Mouse (Mus musculus) CH12.LX (cell line): ENCODE results near the gene Pde8b. TPM values are rescaled to one million over a fixed set of nuclear protein-coding genes. Genes with fewer than 3 reads are reported as not detected.

Source experiments
- DNase-seq: peaks from one replicate; pipeline ENCODE4 v3.0.0-alpha.2; 2013; ENCODE audit errors: extremely low read depth
- H3K27ac ChIP-seq: 2 replicates; pipeline ENCODE4 v1.5.1; 2012; ENCODE audit warnings: low read depth, mild to moderate bottlenecking, control low read depth, moderate library complexity; ENCODE audit not compliant: insufficient read depth
- H3K27me3 ChIP-seq: replicated peaks from 2 replicates; pipeline ENCODE3; 2012; ENCODE audit warnings: inconsistent platforms
- H3K36me3 ChIP-seq, 2 experiments: replicated peaks in 1 of 2; 2 replicates each; pipeline versions ENCODE3 to v1.6.1; 2012; ENCODE audit warnings: inconsistent platforms in 1 of 2, low read length in 1 of 2, mild to moderate bottlenecking in 1 of 2, mixed read lengths in 1 of 2, moderate library complexity in 1 of 2; ENCODE audit not compliant: control insufficient read depth in 1 of 2, insufficient read depth in 1 of 2
- H3K4me1 ChIP-seq, 2 experiments: 2 replicates each; pipeline ENCODE4 v1.6.1; 2012; ENCODE audit warnings: inconsistent platforms in 1 of 2, moderate library complexity in 1 of 2; ENCODE audit not compliant: insufficient read depth in 2 of 2, control insufficient read depth in 1 of 2
- H3K4me2 ChIP-seq: 2 replicates; pipeline ENCODE4 v1.6.1; 2012; ENCODE audit warnings: low read depth, mild to moderate bottlenecking, control low read depth; ENCODE audit not compliant: poor library complexity, insufficient read depth, severe bottlenecking
- H3K4me3 ChIP-seq, 3 experiments: fragments of 150-350 bp in 1 of 3; sonication (generic) in 1 of 3; replicated peaks in 1 of 3; 2 replicates each; pipeline versions ENCODE3 to v1.5.1; 2011 to 2012; ENCODE audit warnings: low read depth in 2 of 3, low read length in 2 of 3, mild to moderate bottlenecking in 2 of 3, moderate library complexity in 2 of 3, control low read depth in 1 of 3, improper control_type of control experiment in 1 of 3, inconsistent platforms in 1 of 3, mixed read lengths in 1 of 3; ENCODE audit not compliant: poor library complexity in 1 of 3
- H3K79me2 ChIP-seq: replicated peaks from 2 replicates; pipeline ENCODE4 v1.6.1; 2012; ENCODE audit warnings: mild to moderate bottlenecking, moderate library complexity; ENCODE audit not compliant: control insufficient read depth, poor library complexity, insufficient read depth, severe bottlenecking; ENCODE audit errors: extremely low read depth
- H3K9ac ChIP-seq: 2 replicates; pipeline ENCODE4 v1.6.1; 2012; ENCODE audit warnings: low read depth, mild to moderate bottlenecking, control low read depth, moderate library complexity; ENCODE audit not compliant: insufficient read depth
- H3K9me3 ChIP-seq: replicated peaks from 2 replicates; pipeline ENCODE3; 2012; ENCODE audit warnings: low read length, inconsistent platforms, mixed read lengths
- CTCF ChIP-seq, 2 experiments: IDR thresholded peaks in 1 of 2; conservative IDR thresholded peaks in 1 of 2; 2 replicates each; pipeline ENCODE4 v1.5.1; 2011 to 2012; ENCODE audit warnings: low read depth in 2 of 2, low read length in 2 of 2, improper control_type of control experiment in 1 of 2, inconsistent platforms in 1 of 2, mild to moderate bottlenecking in 1 of 2, moderate library complexity in 1 of 2
- EP300 ChIP-seq: IDR thresholded peaks from 2 replicates; pipeline ENCODE4 v1.6.1; 2011; ENCODE audit warnings: low read length, improper control_type of control experiment
- ETS1 ChIP-seq: conservative IDR thresholded peaks from 2 replicates; pipeline ENCODE4 v1.6.1; 2012; ENCODE audit warnings: low read depth, mild to moderate bottlenecking, inconsistent platforms, low read length, improper control_type of control experiment, moderate library complexity
- GABPA ChIP-seq: IDR thresholded peaks from 2 replicates; pipeline ENCODE4 v1.6.1; 2012; ENCODE audit warnings: low read depth, low read length, improper control_type of control experiment, inconsistent platforms; ENCODE audit not compliant: insufficient replicate concordance
- JUND ChIP-seq: conservative IDR thresholded peaks from 2 replicates; pipeline ENCODE4 v1.6.1; 2011; ENCODE audit warnings: low read depth, low read length, improper control_type of control experiment
- MAFK ChIP-seq: IDR thresholded peaks from 2 replicates; pipeline ENCODE4 v1.6.1; 2011; ENCODE audit warnings: low read length, improper control_type of control experiment; ENCODE audit not compliant: insufficient replicate concordance
- MAZ ChIP-seq: IDR thresholded peaks from 2 replicates; pipeline ENCODE4 v1.6.1; 2012; ENCODE audit warnings: low read depth, mild to moderate bottlenecking, inconsistent platforms, low read length, improper control_type of control experiment, moderate library complexity
- MEF2A ChIP-seq: IDR thresholded peaks from 2 replicates; pipeline ENCODE4 v1.6.1; 2014; ENCODE audit warnings: low read depth, mild to moderate bottlenecking, inconsistent platforms, low read length, improper control_type of control experiment, borderline replicate concordance
- MYC ChIP-seq: IDR thresholded peaks from 2 replicates; pipeline ENCODE4 v1.6.1; 2011; ENCODE audit warnings: low read depth, mild to moderate bottlenecking, improper control_type of control experiment, low read length
- NELFE ChIP-seq: IDR thresholded peaks from 2 replicates; pipeline ENCODE4 v1.6.1; 2011; ENCODE audit warnings: low read depth, low read length, improper control_type of control experiment
- POLR2AphosphoS2 ChIP-seq: IDR thresholded peaks from 2 replicates; pipeline ENCODE4 v1.6.1; 2011; ENCODE audit warnings: low read depth, low read length, improper control_type of control experiment
- RAD21 ChIP-seq: IDR thresholded peaks from 2 replicates; pipeline ENCODE4 v1.6.1; 2011; ENCODE audit warnings: low read depth, mild to moderate bottlenecking, low read length, improper control_type of control experiment, moderate library complexity
- RCOR1 ChIP-seq: conservative IDR thresholded peaks from 2 replicates; pipeline ENCODE4 v1.6.1; 2012; ENCODE audit warnings: low read depth, mild to moderate bottlenecking, inconsistent platforms, low read length, improper control_type of control experiment
- SIN3A ChIP-seq: IDR thresholded peaks from 2 replicates; pipeline ENCODE4 v1.6.1; 2012; ENCODE audit warnings: low read length, improper control_type of control experiment, inconsistent platforms
- SMC3 ChIP-seq: IDR thresholded peaks from 2 replicates; pipeline ENCODE4 v1.6.1; 2011; ENCODE audit warnings: low read depth, low read length, improper control_type of control experiment
- TCF12 ChIP-seq: IDR thresholded peaks from 2 replicates; pipeline ENCODE4 v1.6.1; 2014; ENCODE audit warnings: low read depth, mild to moderate bottlenecking, inconsistent platforms, low read length, improper control_type of control experiment
- UBTF ChIP-seq: IDR thresholded peaks from 2 replicates; pipeline ENCODE4 v1.6.1; 2012; ENCODE audit warnings: low read depth, mild to moderate bottlenecking, inconsistent platforms, low read length, improper control_type of control experiment, moderate library complexity
- ZMIZ1 ChIP-seq: IDR thresholded peaks from 2 replicates; pipeline ENCODE4 v1.6.1; 2012; ENCODE audit warnings: low read depth, mild to moderate bottlenecking, inconsistent platforms, low read length, improper control_type of control experiment
- ZNF384 ChIP-seq: IDR thresholded peaks from 2 replicates; pipeline ENCODE4 v1.6.1; 2012; ENCODE audit warnings: low read depth, low read length, improper control_type of control experiment, inconsistent platforms
- dilution Hi-C: fragments of 300-500 bp; cut with MboI; formaldehyde crosslinking; loops from 2 replicates; pipeline ENCODE4 v1.14.3; 2020; ENCODE audit warnings: low sequenced_read_pairs; ENCODE audit not compliant: extremely low pct_unique_long_range_greater_than_20kb, extremely low pct_ligation_motif_present
- in situ Hi-C: fragments of 300-500 bp; cut with MboI; formaldehyde crosslinking; loops from 3 replicates; pipeline ENCODE4 v1.14.3; 2019; ENCODE audit warnings: low sequenced_read_pairs, low pct_ligation_motif_present, low pct_unique_long_range_greater_than_20kb, mixed read lengths
- polyA plus RNA-seq: library from polyadenylated mRNA; unstranded; fragments of >175 nt; gene quantifications from 2 replicates; pipeline ENCODE4 v1.2.1, GENCODE M21; 2012; ENCODE audit warnings: low read depth; ENCODE audit not compliant: insufficient read length
- total RNA-seq, 2 experiments: library from RNA; depleted of rRNA; stranded (reverse); fragments of 300-350 nt in 1 of 2; fragments of >200 nt in 1 of 2; gene quantifications; 2 replicates each; pipeline ENCODE4 v1.2.3; 2012 to 2014

Pde8b gene
- total and polyA plus RNA-seq, 3 experiments, result 0.25 to 2.0 (median 0.93) TPM

DNA sequence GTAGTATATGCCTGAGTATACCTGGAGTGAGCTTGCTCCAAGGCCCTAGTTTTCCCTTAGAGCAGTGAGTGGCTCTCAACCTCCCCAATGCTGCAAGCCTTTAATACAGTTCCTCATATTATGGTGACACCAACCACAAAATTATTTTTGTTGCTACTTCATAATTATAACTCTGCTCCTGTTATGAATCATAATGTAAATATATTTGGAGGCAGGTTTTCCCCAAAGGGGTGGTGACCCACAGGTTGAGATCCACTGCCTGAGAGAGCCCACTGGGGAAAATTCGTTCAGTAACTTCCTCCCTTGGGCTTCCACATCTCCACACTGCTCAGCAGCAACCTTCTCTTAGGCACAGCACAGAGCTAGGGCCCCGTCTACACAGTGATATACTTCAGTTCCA is 174.0 kb downstream of the Pde8b start (continued):
- TF ChIP-seq TCF12 (no peak), GABPA (no peak), EP300 (peak; percentile 63), JUND (peak; percentile 84), MEF2A (peak; percentile 90), CTCF (conservative IDR thresholded peaks at IDR 0.05 in 1 of 2, IDR thresholded peaks at IDR 0.05 in 1 of 2; ENCODE audit: low read depth in 2 of 2, low read length in 2 of 2) (no peak)

DNA sequence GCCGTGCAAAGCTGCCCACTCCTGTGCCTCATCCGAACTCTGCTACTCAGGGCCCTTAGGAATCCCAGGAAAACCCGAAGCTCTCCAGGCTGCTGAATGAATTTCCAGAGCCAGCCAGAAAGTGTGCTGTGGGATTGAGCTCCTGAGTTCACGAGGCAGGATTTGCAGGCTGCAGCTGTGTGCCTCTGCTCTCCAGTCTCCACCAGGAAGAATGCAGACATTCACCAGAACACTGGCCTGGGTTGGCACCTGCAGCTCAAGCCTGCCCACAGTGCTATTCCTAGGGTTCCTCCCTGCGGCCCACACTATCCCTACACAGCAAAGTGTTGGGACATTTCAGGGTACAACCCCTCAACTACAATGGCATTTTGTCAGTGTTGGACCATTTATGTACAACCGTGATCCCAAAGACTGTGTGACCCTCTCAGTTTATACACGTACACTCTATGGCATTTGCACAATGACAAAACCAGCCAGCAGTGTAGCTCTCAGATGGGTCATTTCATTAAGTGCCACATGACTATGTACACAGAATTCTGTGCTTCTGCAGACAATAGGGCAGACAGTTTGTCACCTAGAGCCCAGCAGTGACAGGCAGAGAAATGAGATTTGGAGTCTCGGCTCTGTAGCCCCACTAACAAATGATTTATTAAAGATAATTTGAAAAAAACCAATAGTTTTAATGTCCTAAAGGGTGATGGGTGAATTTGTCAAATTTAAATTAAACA is 176.5 kb downstream of the Pde8b start:
- no peak overlapping the region for H3K9ac ChIP-seq
- H3K79me2 ChIP-seq, result no peaks in the 10 kb centered on the region
- H3K27me3 ChIP-seq, result no peaks in the 10 kb centered on the region
- no peak overlapping the region for H3K4me3 ChIP-seq
- no peak overlapping the region for H3K4me2 ChIP-seq
- peaks cover 17 to 40% of the 10 kb centered on the region in 2 experiments for H3K4me1 ChIP-seq
- H3K9me3 ChIP-seq, result peaks cover 7% of the 10 kb centered on the region
- TF ChIP-seq UBTF, result no peak
- no peak for TF ChIP-seq SIN3A
- no peak for TF ChIP-seq GABPA
- no peak for TF ChIP-seq ZMIZ1
- TF ChIP-seq MAZ, result no peak
- TF ChIP-seq ZNF384, result no peak
- TF ChIP-seq MAFK, result no peak
- no peak for TF ChIP-seq RCOR1
- TF ChIP-seq ETS1, result no peak
- no peak for TF ChIP-seq POLR2AphosphoS2
- TF ChIP-seq, all 38 proteins: peak for 0
- no peak for DNase-seq
- Histone ChIP-seq H3K36me3 (no peaks in the 10 kb centered on the region), H3K27ac (no peak overlapping the region)
- in situ Hi-C loops (loop anchor here (25.0 kb wide), 1 partner anchor 214 kb away; no protein-coding TSS in a partner anchor), dilution Hi-C loops (no loop called here)

DNA sequence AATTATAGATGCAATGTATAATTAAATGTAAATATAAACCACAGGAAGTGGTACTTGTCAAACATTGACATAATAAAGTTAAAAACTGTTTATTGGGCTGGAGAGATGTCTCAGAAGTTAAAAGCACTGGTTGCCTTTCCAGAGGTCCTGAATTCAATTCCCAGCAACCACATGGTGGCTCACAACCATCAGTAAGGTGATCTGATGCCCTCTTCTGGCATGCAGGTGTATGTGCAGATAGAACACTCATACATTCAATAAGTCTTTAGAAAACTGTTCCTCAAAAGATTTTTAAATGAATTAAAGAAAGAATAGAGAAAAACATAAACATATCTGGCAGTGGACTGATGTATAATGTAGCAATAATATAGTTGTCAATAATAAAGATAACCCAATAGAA is 179.9 kb downstream of the Pde8b start:
- DNase-seq, result no peak
- Histone ChIP-seq H3K27ac (no peak overlapping the region), H3K4me3 (no peak overlapping the region), H3K27me3 (no peaks in the 10 kb centered on the region), H3K9me3 (peaks cover under 1% of the 10 kb centered on the region), H3K4me2 (no peak overlapping the region), H3K36me3 (no peaks in the 10 kb centered on the region), H3K4me1 (peaks cover 2 to 10% of the 10 kb centered on the region in 2 experiments; a peak in 2 of 4 replicates), H3K9ac (no peak overlapping the region), H3K79me2 (no peaks in the 10 kb centered on the region)
- dilution Hi-C loops, result no loop called here
- in situ Hi-C loops, result loop anchor here (25.0 kb wide), 1 partner anchor 217 kb away; no protein-coding TSS in a partner anchor
- TF ChIP-seq SMC3 (peak; percentile 38; the same call in 1 of the 2 replicates), CTCF (conservative IDR thresholded peaks at IDR 0.05 in 1 of 2, IDR thresholded peaks at IDR 0.05 in 1 of 2; ENCODE audit: low read depth in 2 of 2, low read length in 2 of 2) (peak; percentile 11 to 66; a peak in 2 of 4 replicates), NELFE (no peak), MYC (peak; percentile 56; the same call in 1 of the 2 replicates), RAD21 (peak; percentile 23), MAFK (no peak), MEF2A (no peak)
